ENCODE assay signal across 9 mouse cellular contexts in the genomic region with DNA sequence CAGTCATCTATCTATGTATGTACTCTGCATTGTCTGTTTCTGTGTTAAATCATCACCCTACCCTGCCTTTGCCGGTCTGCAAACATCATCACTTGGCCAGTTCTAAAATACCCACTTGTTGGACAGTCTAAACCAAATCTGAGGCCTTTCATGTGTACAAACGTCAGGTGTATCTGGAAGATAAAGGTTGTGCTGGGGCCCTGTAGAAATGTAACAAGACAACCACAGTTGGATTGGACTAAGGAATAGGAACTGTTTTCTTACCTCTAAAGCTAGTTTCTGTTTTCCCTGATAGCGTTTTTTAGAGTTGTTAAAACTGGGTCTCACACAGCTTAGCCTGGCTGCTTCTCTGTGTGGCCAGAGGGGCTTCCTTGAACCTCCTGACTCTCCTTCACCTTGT. TPM values are rescaled to one million over a fixed set of nuclear protein-coding genes. Genes with fewer than 3 reads are reported as not detected.
DNase-seq lines count a peak whose midpoint lies in the region; ATAC-seq and TF ChIP-seq lines count a peak whose summit lies in the region.
"Had no signal": no experiment of that assay in that cellular context is flagged by ENCODE, and none has a peak within 500 bp of the region (broad histone marks: within the 10 kb centered on the region; RNA-seq: fewer than 3 reads in every experiment).

No protein-coding gene starts in this region.

- peaks cover 84% of the 10 kb centered on the region for H3K79me2 ChIP-seq in macrophage (ENCODE audit: inconsistent target)

- intact Hi-C loops in heart, postnatal 36 days (cut with DNase I), result loop anchor here (10.0 kb wide), 2 partner anchors 575 to 1755 kb away; a partner anchor contains a TSS

- no peaks in the 10 kb centered on the region for H3K27me3 ChIP-seq in heart, embryonic 15.5 days
- no peaks in the 10 kb centered on the region for H3K27me3 ChIP-seq in G1E (ENCODE audit: insufficient read depth, low read length)
- no peaks in the 10 kb centered on the region for H3K27me3 ChIP-seq in hindbrain, embryonic 12.5 days

- no peak for DNase-seq in heart, postnatal 36 days
- peak; percentile 18 for DNase-seq in G1E (ENCODE audit: low spot score)
- DNase-seq in adrenal gland, postnatal 14 days, result no peak
- DNase-seq in ovary, postnatal 36 days (ENCODE audit: low spot score), result no peak
- no peak for DNase-seq in thymus, postnatal 10 days (ENCODE audit: low spot score in 2 of 2)
- DNase-seq: layer of hippocampus, adult 9-11 months had no signal

- no peak overlapping the region for H3K27ac ChIP-seq in heart, embryonic 15.5 days
- no peak overlapping the region for H3K27ac ChIP-seq in hindbrain, embryonic 12.5 days
- 0 out of 2 replicates have a peak overlapping the region, but pooled peaks have one; percentile 1 for H3K27ac ChIP-seq in macrophage

- ATAC-seq in heart, embryonic 15.5 days (replicated peaks; ENCODE audit: insufficient number of reproducible peaks, insufficient read depth, low FRiP score, low read depth), result no peak
- ATAC-seq in G1E (ENCODE audit: extremely low read depth, insufficient number of reproducible peaks, low FRiP score, poor library complexity, severe bottlenecking), result no peak
- no peak for ATAC-seq in hindbrain, embryonic 12.5 days (ENCODE audit: low FRiP score)

- no peak for TF ChIP-seq CTCF in G1E (IDR thresholded peaks at IDR 0.05; ENCODE audit: low read depth, low read length)

- H3K9ac ChIP-seq in heart, embryonic 15.5 days, result no peak overlapping the region
- H3K9ac ChIP-seq in hindbrain, embryonic 12.5 days, result no peak overlapping the region

- 64% methylated on average over 3 of the region's 3 CpGs for WGBS in heart, embryonic 15.5 days
- WGBS in hindbrain, embryonic 12.5 days, result 83% methylated on average over 3 of the region's 3 CpGs
- WGBS in macrophage (ENCODE audit: missing documents), result 75% methylated on average over 3 of the region's 3 CpGs

- H3K4me3 ChIP-seq in heart, embryonic 15.5 days, result peak overlapping the region; percentile 97; the same call in 1 of the 2 replicates
- H3K4me3 ChIP-seq in G1E (ENCODE audit: low read depth, low read length) (peak overlapping the region; percentile 82; the same call in 1 of the 2 replicates), macrophage (ENCODE audit: inconsistent target) (no peak overlapping the region)
- peak overlapping the region; percentile 7; the same call in 1 of the 2 replicates for H3K4me3 ChIP-seq in hindbrain, embryonic 12.5 days

- H3K36me3 ChIP-seq in heart, embryonic 15.5 days, result peaks cover 8% of the 10 kb centered on the region
- H3K36me3 ChIP-seq in G1E (replicated peaks) (peaks cover 32% of the 10 kb centered on the region), macrophage (ENCODE audit: inconsistent target) (peaks cover 11% of the 10 kb centered on the region)
- peaks cover 9% of the 10 kb centered on the region for H3K36me3 ChIP-seq in hindbrain, embryonic 12.5 days

- H3K9me3 ChIP-seq in heart, embryonic 15.5 days (replicated peaks), result no peaks in the 10 kb centered on the region
- no peaks in the 10 kb centered on the region for H3K9me3 ChIP-seq in G1E (replicated peaks)
- no peaks in the 10 kb centered on the region for H3K9me3 ChIP-seq in hindbrain, embryonic 12.5 days (replicated peaks)

- H3K4me1 ChIP-seq in heart, embryonic 15.5 days (replicated peaks), result peaks cover 20% of the 10 kb centered on the region
- H3K4me1 ChIP-seq in G1E (ENCODE audit: insufficient read depth, low read depth, low read length), result peaks cover 63% of the 10 kb centered on the region
- H3K4me1 ChIP-seq in hindbrain, embryonic 12.5 days, result peaks cover 16% of the 10 kb centered on the region

- peak overlapping the region; percentile 91 for H3K4me2 ChIP-seq in heart, embryonic 15.5 days
- peak overlapping the region; percentile 74; the same call in 1 of the 2 replicates for H3K4me2 ChIP-seq in hindbrain, embryonic 12.5 days (replicated peaks)

RNA-seq across cellular contexts. Expression of a gene that starts 1.7 kb away (rescaled TPM):
- 16.8 and 18.7 TPM in 2 replicates for polyA plus RNA-seq in heart, embryonic 15.5 days (2015; fragmentation: Nextera tagmentation; extraction: Ambion mirVana)
- 10 to 100 TPM; 46.6 to 47.1 TPM for total RNA-seq in heart, postnatal 36 days (2021)
- total RNA-seq in G1E (2014; fragmentation: Nextera tagmentation) (143 and 157 TPM in 2 replicates), G1E (2017) (74.2 and 80.8 TPM in 2 replicates)
- polyA plus RNA-seq in G1E (2012) (85.6 and 91.6 TPM in 2 replicates), macrophage (2018) (53.9 to 143 TPM (median 55.6 TPM) in 3 replicates)
- 31.3 and 34.0 TPM in 2 replicates for polyA plus RNA-seq in hindbrain, embryonic 12.5 days (2016; fragmentation: Nextera tagmentation; extraction: Ambion mirVana)
- 100 to 1,000 TPM in 2 of 26 experiments, 10 to 100 TPM in 24; 27.7 to 112 (median 70.6) TPM for total RNA-seq in macrophage (2018; cell fraction: chromatin; rRNA removed)
- total RNA-seq in macrophage (2018; cell fraction: cytosol; rRNA removed), result 10 to 100 TPM; 36.6 to 71.0 (median 51.1) TPM
- total RNA-seq in macrophage (2018; cell fraction: nucleus; rRNA removed), result 100 to 1,000 TPM in 2 of 26 experiments, 10 to 100 TPM in 24; 36.8 to 137 (median 65.5) TPM
- 45.0 and 48.2 TPM in 2 replicates for total RNA-seq in adrenal gland, postnatal 14 days (2021)

RNA-seq across cellular contexts. Expression of a gene that starts 1.9 kb away (rescaled TPM):
- polyA plus RNA-seq in heart, embryonic 15.5 days (2015; fragmentation: Nextera tagmentation; extraction: Ambion mirVana), result 100 and 103 TPM in 2 replicates
- 10 to 100 TPM; 46.8 to 54.5 TPM for total RNA-seq in heart, postnatal 36 days (2021)
- 107 and 115 TPM in 2 replicates for total RNA-seq in G1E (2014; fragmentation: Nextera tagmentation)
- 111 and 120 TPM in 2 replicates for total RNA-seq in G1E (2017)
- polyA plus RNA-seq in G1E (2012), result 5.1 and 6.9 TPM in 2 replicates
- 155 and 161 TPM in 2 replicates for polyA plus RNA-seq in hindbrain, embryonic 12.5 days (2016; fragmentation: Nextera tagmentation; extraction: Ambion mirVana)
- 100 to 1,000 TPM in 14 of 26 experiments, 10 to 100 TPM in 12; 60.4 to 157 (median 103) TPM for total RNA-seq in macrophage (2018; cell fraction: chromatin; rRNA removed)
- 10 to 100 TPM; 50.3 to 74.5 (median 60.6) TPM for total RNA-seq in macrophage (2018; cell fraction: cytosol; rRNA removed)
- 100 to 1,000 TPM in 10 of 26 experiments, 10 to 100 TPM in 16; 62.7 to 133 (median 95.9) TPM for total RNA-seq in macrophage (2018; cell fraction: nucleus; rRNA removed)
- polyA plus RNA-seq in macrophage (2018), result 51.7 to 80.7 TPM (median 53.0 TPM) in 3 replicates
- total RNA-seq in adrenal gland, postnatal 14 days (2021), result 68.2 and 69.0 TPM in 2 replicates

RNA-seq across cellular contexts. Expression of a gene that starts 42.0 kb away (rescaled TPM):
- not detected in 2 replicates for polyA plus RNA-seq in heart, embryonic 15.5 days (2015; fragmentation: Nextera tagmentation; extraction: Ambion mirVana)
- total RNA-seq in heart, postnatal 36 days (2021), result not detected
- total RNA-seq in G1E (2014; fragmentation: Nextera tagmentation) (not detected in 2 replicates), G1E (2017) (not detected in 2 replicates)
- polyA plus RNA-seq in G1E (2012) (not detected in 2 replicates), macrophage (2018) (not detected in 3 replicates)
- not detected in 2 replicates for polyA plus RNA-seq in hindbrain, embryonic 12.5 days (2016; fragmentation: Nextera tagmentation; extraction: Ambion mirVana)
- not detected for total RNA-seq in macrophage (2018; cell fraction: chromatin; rRNA removed)
- total RNA-seq in macrophage (2018; cell fraction: cytosol; rRNA removed), result not detected
- not detected for total RNA-seq in macrophage (2018; cell fraction: nucleus; rRNA removed)
- not detected in 2 replicates for total RNA-seq in adrenal gland, postnatal 14 days (2021)
